Mouse (Mus musculus) urinary bladder, postnatal 36 days (tissue): ENCODE measurements around the gene Car15.

Experiments used
- DNase-seq, 2 experiments: peaks; one replicate each; pipeline ENCODE4 v3.0.0; 2022; ENCODE audit warnings: low spot score in 2 of 2, mixed read lengths in 1 of 2

The Car15 gene

GRCm38 (mm10) chr16:17801777-17802455 is 36.2 kb downstream of the Car15 start:
- DNase-seq = no peak

DNA sequence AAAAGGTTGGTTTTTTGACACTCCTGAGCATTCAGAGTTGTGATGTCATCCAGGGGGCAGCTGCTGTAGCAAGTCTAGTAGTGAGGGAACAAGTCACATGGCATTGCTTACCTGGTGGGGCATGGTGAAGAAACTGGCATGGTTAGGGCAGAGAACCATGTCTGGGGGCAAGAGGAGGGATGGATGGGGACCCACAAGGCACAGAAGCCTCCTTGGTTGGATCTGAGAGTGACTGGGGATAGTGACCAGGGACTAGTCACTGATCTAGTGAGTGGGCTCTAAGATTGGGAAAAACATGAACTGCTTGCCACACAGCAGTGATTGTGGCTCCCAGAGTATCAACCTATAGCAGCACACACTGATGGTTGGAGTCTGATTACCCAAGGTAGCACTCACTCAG is 38.6 kb downstream of the Car15 start:
- DNase-seq = no peak

DNA sequence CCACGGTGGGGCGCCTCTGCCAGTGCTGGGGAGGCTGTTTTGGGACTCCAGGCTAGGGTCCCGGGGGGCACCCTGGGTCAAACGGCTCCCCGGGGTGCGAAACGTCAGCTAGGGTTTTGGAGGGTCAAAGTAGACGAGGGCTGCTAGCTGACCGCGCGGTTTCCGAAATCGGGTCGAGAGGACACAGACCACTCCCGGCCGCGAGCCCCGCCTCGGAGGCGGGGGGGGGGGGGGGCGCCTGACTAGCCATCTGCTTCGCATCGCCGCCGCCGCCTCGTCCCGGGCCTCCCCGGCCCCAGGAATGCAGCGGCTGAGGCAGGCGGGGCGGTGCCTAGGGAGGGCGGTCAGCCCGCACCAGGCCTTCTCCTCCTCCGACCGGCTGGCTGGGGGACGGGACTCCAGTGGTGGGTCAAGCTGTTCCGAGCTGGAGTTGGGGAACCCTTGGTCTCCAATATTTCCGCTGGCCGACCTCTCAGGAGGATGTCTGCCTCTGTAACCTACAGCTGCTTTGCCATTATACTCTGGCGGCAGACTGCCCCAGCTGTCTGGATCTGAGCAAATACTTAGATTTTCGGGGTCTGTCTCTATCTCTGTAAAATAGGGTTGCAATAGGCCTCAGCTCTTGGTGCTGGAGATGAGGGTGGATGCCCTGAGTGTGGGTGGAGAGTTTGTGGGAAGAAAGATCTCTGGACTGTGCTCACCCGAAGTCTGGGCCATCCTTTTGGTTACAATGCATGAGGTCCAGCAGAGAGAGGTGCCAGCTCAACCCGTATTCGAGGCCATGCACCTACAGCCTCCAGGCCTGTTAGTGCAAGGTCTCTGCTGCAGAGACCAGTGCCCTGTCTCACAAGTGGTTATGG is 39.6 kb downstream of the Car15 start:
- peak in 1 of 2 experiments; percentile 53 for DNase-seq

DNA sequence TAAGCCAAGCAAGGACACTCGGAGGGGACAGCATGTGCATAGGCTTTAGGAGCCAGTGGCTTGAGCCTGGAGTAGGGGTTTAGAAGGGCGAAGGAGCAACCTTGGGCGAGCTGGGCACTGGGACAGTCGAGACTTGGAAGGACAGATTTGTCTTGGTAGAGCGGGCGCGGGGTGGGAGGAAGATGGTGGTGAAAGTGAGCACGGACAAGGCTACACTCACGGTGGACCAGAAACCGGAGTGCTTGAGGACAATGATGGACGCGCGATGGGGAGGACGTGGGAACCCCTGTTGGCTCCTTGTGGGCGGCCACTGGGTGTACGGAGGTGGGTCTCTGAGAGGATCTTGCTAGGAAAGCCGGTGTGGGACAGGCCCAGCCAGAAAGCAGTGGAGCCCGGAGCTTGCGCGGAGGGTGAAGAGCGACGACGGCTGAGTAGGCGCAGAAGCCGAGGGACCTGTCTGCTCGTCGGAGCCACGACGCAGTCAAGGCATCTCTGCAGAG is 40.3 kb downstream of the Car15 start:
- no peak for DNase-seq

DNA sequence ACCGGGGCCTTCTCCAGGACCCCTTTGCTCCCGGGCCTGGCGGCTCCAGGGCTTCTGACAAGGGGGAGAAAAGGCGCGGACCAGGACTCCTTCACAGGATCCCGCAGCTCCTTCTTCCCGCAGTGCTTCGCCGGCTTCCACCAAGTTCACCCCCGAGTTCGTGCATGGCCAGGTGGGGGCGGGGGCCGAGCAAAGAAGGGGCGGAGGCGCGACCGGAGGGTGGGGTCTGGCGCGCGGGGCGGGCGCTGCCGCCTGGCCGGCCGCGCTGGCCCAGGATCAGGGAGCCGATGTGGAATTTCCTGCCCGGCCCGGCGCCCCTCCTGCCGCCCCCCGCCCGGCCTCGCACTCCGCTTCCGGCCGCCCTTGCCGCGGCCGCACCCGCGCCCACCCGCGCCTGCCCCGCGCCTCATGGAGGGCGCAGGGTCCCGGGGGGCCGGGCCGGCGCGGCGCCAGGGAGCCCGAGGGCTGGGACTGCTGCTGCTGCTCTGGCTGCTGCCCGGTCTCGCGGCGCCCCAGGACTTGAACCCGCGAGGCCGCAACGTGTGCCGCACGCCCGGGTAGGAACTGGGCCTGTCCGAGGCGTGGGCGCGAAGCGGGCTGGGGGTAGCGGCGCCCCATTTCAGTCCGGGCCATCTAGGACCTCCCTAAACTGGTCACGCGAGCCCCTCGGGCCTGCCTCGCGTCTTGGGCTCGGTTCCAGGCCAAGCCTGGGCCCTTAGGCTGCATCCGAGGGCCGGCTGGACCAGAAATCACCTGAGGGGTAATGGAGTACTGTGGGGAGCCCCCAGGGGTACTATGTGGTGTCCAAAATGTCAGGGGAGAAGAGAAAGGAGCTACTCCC is 41.0 kb downstream of the Car15 start, which contains the start of gene Scarf2:
Gene Scarf2, plus strand, starts transcription at position 312 of the 841 bp plus-strand sequence.
- DNase-seq = peak in 1 of 2 experiments; percentile 42

GRCm38 (mm10) chr16:17796519-17796918 is 41.6 kb downstream of the Car15 start:
- DNase-seq = no peak

- DNase-seq = no peak
Observed at GRCm38 (mm10) chr16:17795643-17796042, 42.5 kb downstream of the Car15 start.

DNA sequence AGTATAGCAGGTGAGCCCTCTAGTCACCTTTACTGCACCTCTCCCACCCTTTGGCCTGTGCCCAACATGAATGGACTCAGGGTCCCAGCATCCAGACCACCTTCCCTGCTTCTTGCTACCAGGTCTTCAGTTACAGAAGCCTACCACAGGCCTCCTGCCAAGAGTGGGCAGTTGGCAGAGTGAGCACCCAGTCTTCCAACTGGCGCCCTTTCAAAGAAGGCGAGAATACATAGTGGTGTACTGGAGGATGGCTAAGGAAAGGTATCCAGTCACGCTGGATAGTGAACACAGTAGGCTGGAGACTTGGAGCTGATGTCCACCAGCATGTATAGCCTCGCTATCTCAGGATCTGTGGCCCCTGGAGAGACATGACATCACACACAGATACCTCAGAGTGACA is 44.1 kb downstream of the Car15 start:
- no peak for DNase-seq

GRCm38 (mm10) chr16:17792728-17793127 is 45.4 kb downstream of the Car15 start:
- no peak for DNase-seq

GRCm38 (mm10) chr16:17785337-17785736 is 52.8 kb downstream of the Car15 start:
- DNase-seq = no peak
